Comparison of ENCODE assay signal across 14 mouse cellular contexts in the genomic region with DNA sequence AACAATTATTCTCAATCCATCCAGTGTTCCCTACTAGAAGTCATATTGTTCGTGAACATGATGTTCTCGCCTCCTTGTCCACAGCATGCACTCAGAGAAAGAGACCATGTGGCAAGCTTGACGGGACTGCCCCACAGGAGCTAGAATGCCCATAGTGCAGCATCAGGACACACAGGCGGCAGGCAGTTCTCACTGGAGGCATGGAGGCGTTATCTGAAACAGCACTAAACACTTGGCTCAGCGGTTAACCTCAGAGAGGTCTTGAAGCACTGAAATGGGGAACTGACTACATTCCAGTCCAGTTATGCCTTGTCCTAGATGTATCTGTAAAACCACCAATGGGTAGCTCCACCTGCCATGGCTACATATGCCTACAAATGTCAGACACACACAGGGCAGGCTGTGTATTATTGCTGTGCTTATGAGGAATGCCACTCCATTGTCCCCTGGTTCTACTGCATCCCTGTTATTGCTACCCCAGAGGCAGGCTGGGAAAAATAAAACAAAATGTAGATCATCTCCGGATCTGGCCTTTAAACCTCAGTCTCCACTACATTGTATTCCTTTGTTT.
DNase-seq lines count a peak whose midpoint lies in the region; ATAC-seq and TF ChIP-seq lines count a peak whose summit lies in the region.
"Had no signal": no experiment of that assay in that cellular context is flagged by ENCODE, and none has a peak within 500 bp of the region (broad histone marks: within the 10 kb centered on the region; RNA-seq: fewer than 3 reads in every experiment).

No protein-coding gene starts in this region.

- H3K9ac ChIP-seq in lung, postnatal 0 days (replicated peaks; ENCODE audit: low read depth) = no peak overlapping the region
- H3K9ac ChIP-seq in liver, embryonic 14.5 days (replicated peaks) = no peak overlapping the region
- H3K9ac ChIP-seq: limb, embryonic 15.5 days; midbrain, embryonic 15.5 days had no signal

- no peaks in the 10 kb centered on the region for H3K4me1 ChIP-seq in lung, postnatal 0 days (ENCODE audit: insufficient read depth, low read depth, low read length)
- H3K4me1 ChIP-seq in liver, embryonic 14.5 days (replicated peaks; ENCODE audit: control insufficient read depth in 2 of 2, insufficient read depth in 2 of 2, low read length in 1 of 2) = peaks cover 0 to 16% of the 10 kb centered on the region in 2 experiments; a peak in 2 of 4 replicates
- peaks cover 21% of the 10 kb centered on the region for H3K4me1 ChIP-seq in cerebellum, adult 2 months (ENCODE audit: control insufficient read depth, insufficient read depth, low read length)

- peak; percentile 14; the same call in 1 of the 2 replicates for ATAC-seq in lung, postnatal 0 days
- peak; percentile 71 for ATAC-seq in liver, embryonic 14.5 days (ENCODE audit: insufficient read depth)
- peak; percentile 48; the same call in 1 of the 2 replicates for ATAC-seq in neutrophil, adult 5-6 weeks (ENCODE audit: extremely low read depth, insufficient number of reproducible peaks, low FRiP score, poor library complexity, severe bottlenecking)
- ATAC-seq in CD4-positive, CD25-positive, alpha-beta regulatory T cell, adult 4 months = no peak
- ATAC-seq: activated CD4-positive, CD25-positive, alpha-beta regulatory T cell, adult 4 months; midbrain, embryonic 15.5 days had no signal

- H3K36me3 ChIP-seq in lung, postnatal 0 days (ENCODE audit: insufficient read depth, low read length) = no peaks in the 10 kb centered on the region
- H3K36me3 ChIP-seq in liver, embryonic 14.5 days (replicated peaks; ENCODE audit: control insufficient read depth, insufficient read depth, low read depth) = no peaks in the 10 kb centered on the region
- H3K36me3 ChIP-seq: limb, embryonic 15.5 days; midbrain, embryonic 15.5 days had no signal

- no peaks in the 10 kb centered on the region for H3K9me3 ChIP-seq in lung, postnatal 0 days (ENCODE audit: low read length)
- H3K9me3 ChIP-seq in liver, embryonic 14.5 days (ENCODE audit: control insufficient read depth, low read length) = no peaks in the 10 kb centered on the region
- H3K9me3 ChIP-seq: limb, embryonic 15.5 days; midbrain, embryonic 15.5 days had no signal

- TF ChIP-seq POLR2A in cerebellum, adult 2 months (IDR thresholded peaks at IDR 0.05; ENCODE audit: borderline replicate concordance, insufficient read depth, low read length) = no peak

- WGBS in lung, postnatal 0 days = 65% methylated on average over 7 of the region's 7 CpGs
- WGBS in liver, embryonic 14.5 days (ENCODE audit: insufficient replicate concordance) = 9% methylated on average over 7 of the region's 7 CpGs
- 50% methylated on average over 7 of the region's 7 CpGs for WGBS in cerebellum, adult 2 months

- H3K27me3 ChIP-seq in lung, postnatal 0 days (replicated peaks; ENCODE audit: insufficient read depth, low read length) = no peaks in the 10 kb centered on the region
- no peaks in the 10 kb centered on the region for H3K27me3 ChIP-seq in liver, embryonic 14.5 days (ENCODE audit: control insufficient read depth, insufficient read depth, low read length)
- no peaks in the 10 kb centered on the region for H3K27me3 ChIP-seq in cerebellum, adult 2 months (ENCODE audit: control insufficient read depth, insufficient read depth, low read length)
- H3K27me3 ChIP-seq: limb, embryonic 15.5 days; midbrain, embryonic 15.5 days had no signal

- H3K4me2 ChIP-seq in lung, postnatal 0 days (replicated peaks; ENCODE audit: low read depth, low read length) = no peak overlapping the region
- no peak overlapping the region for H3K4me2 ChIP-seq in liver, embryonic 14.5 days (ENCODE audit: low read depth)
- H3K4me2 ChIP-seq: limb, embryonic 15.5 days; midbrain, embryonic 15.5 days had no signal

- peak; percentile 88 for DNase-seq in heart, adult 11 months
- DNase-seq in heart, adult 8-10 months (ENCODE audit: low spot score) = no peak
- DNase-seq in lung, postnatal 0 days (ENCODE audit: low spot score) = peak; percentile 31
- no peak for DNase-seq in lung, postnatal 10 days
- peak; percentile 22 to 37 (median 28) for DNase-seq in liver, embryonic 14.5 days (ENCODE audit: low read depth in 3 of 3, low spot score in 3 of 3)
- DNase-seq in cerebellum, adult 2 months = no peak
- DNase-seq: kidney, postnatal 36 days; right cerebral cortex, postnatal 4 days had no signal

- H3K27ac ChIP-seq in lung, postnatal 0 days (ENCODE audit: low read length) = no peak overlapping the region
- H3K27ac ChIP-seq in liver, embryonic 14.5 days = no peak overlapping the region
- no peak overlapping the region for H3K27ac ChIP-seq in cerebellum, adult 2 months (ENCODE audit: insufficient read depth, low read length)
- H3K27ac ChIP-seq: limb, embryonic 15.5 days; midbrain, embryonic 15.5 days; stomach, postnatal 0 days had no signal

- no peak overlapping the region for H3K4me3 ChIP-seq in lung, postnatal 0 days (ENCODE audit: low read depth, low read length)
- H3K4me3 ChIP-seq in liver, embryonic 14.5 days (ENCODE audit: insufficient read depth in 1 of 2, low read depth in 2 of 2, low read length in 2 of 2) = no peak overlapping the region
- no peak overlapping the region for H3K4me3 ChIP-seq in cerebellum, adult 2 months (replicated peaks; ENCODE audit: insufficient read depth, low read depth, low read length)
- H3K4me3 ChIP-seq: limb, embryonic 15.5 days; midbrain, embryonic 15.5 days had no signal

- no peak for TF ChIP-seq EP300 in lung, postnatal 0 days (IDR thresholded peaks at IDR 0.05)
- peak; percentile 56 for TF ChIP-seq EP300 in liver, embryonic 14.5 days (IDR thresholded peaks at IDR 0.05; ENCODE audit: low read depth)

- TF ChIP-seq CTCF in lung, postnatal 0 days (IDR thresholded peaks at IDR 0.05) = no peak
- no peak for TF ChIP-seq CTCF in liver, embryonic 14.5 days (IDR thresholded peaks at IDR 0.05; ENCODE audit: low read depth)
- TF ChIP-seq CTCF in cerebellum, adult 2 months (IDR thresholded peaks at IDR 0.05; ENCODE audit: borderline replicate concordance, insufficient read depth, low read depth, low read length) = no peak

Comparison
In these comparisons a context has a peak if more than half of its experiments do, and no peak if none do; other contexts are left out.
1. DNase-seq: peak in heart, adult 11 months (single experiment), lung, postnatal 0 days (single experiment) and liver, embryonic 14.5 days (3 of 3); none in heart, adult 8-10 months (single experiment), lung, postnatal 10 days (single experiment) and cerebellum, adult 2 months (0 of 2).